Mouse (Mus musculus): ENCODE measurements around the gene Tmem214.

DNA sequence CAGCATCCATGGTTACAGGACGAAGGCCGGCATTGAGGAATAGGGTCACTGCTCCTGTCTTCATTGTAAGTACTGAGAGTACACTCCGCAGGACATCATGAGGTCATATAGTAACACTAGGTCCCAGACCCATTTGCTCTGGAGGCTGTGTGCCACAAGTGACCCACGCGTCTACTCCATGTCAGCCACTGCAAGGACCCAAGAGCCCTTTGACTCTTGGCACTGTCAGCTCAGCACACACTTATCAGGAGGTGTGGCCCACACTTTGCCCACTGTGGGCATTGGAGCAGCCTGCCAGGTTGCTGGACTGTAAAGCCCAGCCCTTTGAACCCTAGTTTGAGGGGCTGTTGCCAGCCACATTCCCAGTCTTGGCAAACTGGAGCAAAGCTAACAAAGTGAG is 57.4 kb downstream of the Tmem214 start:
- no peak for TF ChIP-seq USF1 (IDR thresholded peaks at IDR 0.05; ENCODE audit: low read depth)
- TF ChIP-seq CTCF (IDR thresholded peaks at IDR 0.05; ENCODE audit: control insufficient read depth, insufficient read depth, insufficient read length): no peak
- TF ChIP-seq CEBPB (IDR thresholded peaks at IDR 0.05; ENCODE audit: low read depth): no peak
- no peak for TF ChIP-seq MAX (IDR thresholded peaks at IDR 0.05)
